Mouse (Mus musculus): ENCODE measurements around the gene Cd52. TPM values are rescaled to one million over a fixed set of nuclear protein-coding genes. Genes with fewer than 3 reads are reported as not detected.
"Not testable (repeated sequence)": the region's sequence is repeated elsewhere in the genome, so short reads cannot be mapped to it uniquely, and the experiment has no call there.

Gene Cd52
- total RNA-seq (2021) = 1 to 10 TPM; 4.1 to 5.8 TPM
- 9.0 and 19.2 TPM in 2 replicates for polyA plus RNA-seq (2012; rRNA removed)
- long read RNA-seq = 0 reads

- TF ChIP-seq CTCF (IDR thresholded peaks at IDR 0.05) (no peak), POLR2A (IDR thresholded peaks at IDR 0.05; ENCODE audit: insufficient read depth, low read depth, low read length) (0 out of 2 replicates have a peak, but pooled peaks have one; percentile 15)
- 58% methylated on average over 3 of the region's 3 CpGs for WGBS
- no peaks in the 10 kb centered on the region for H3K36me3 ChIP-seq (ENCODE audit: control insufficient read depth, insufficient read depth, low read length)
- no peaks in the 10 kb centered on the region; the same call in 1 of the 2 replicates for H3K4me1 ChIP-seq (ENCODE audit: control insufficient read depth, insufficient read depth, low read length)
- no peaks in the 10 kb centered on the region for H3K79me2 ChIP-seq (replicated peaks; ENCODE audit: control insufficient read depth, insufficient read depth, low read length)
- peak in 1 of 2 experiments; percentile 65 for DNase-seq
- H3K27me3 ChIP-seq (ENCODE audit: control insufficient read depth, insufficient read depth, low read length) = no peaks in the 10 kb centered on the region
- H3K9ac ChIP-seq (ENCODE audit: low read depth, low read length) = no peak within 1 kb of the TSS
- no peak within 1 kb of the TSS for H3K4me3 ChIP-seq
- no peak within 1 kb of the TSS for H3K27ac ChIP-seq
- intact Hi-C loops (cut with DNase I) = no loop called here
Observed at GRCm38 (mm10) chr4:134094923-134095547, at the start of gene Cd52. Cd52 (minus strand) TSS chr4:134095082.

GRCm38 (mm10) chr4:134144297-134144696, 49.4 kb upstream of the Cd52 start:
- H3K4me3 ChIP-seq; H3K9ac ChIP-seq (ENCODE audit: low read depth, low read length); H3K27me3 ChIP-seq (ENCODE audit: control insufficient read depth, insufficient read depth, low read length); H3K79me2 ChIP-seq (replicated peaks; ENCODE audit: control insufficient read depth, insufficient read depth, low read length); intact Hi-C loops (cut with DNase I); DNase-seq; H3K27ac ChIP-seq; H3K4me1 ChIP-seq (ENCODE audit: control insufficient read depth, insufficient read depth, low read length): not testable (repeated sequence)
- peaks cover 12% of the 10 kb centered on the region; the same call in 1 of the 2 replicates for H3K36me3 ChIP-seq (ENCODE audit: control insufficient read depth, insufficient read depth, low read length)
- WGBS = 82% methylated on average over 5 of the region's 5 CpGs

GRCm38 (mm10) chr4:134138857-134139256, 44.0 kb upstream of the Cd52 start:
- Histone ChIP-seq H3K4me1 (ENCODE audit: control insufficient read depth, insufficient read depth, low read length) (no peaks in the 10 kb centered on the region), H3K27me3 (ENCODE audit: control insufficient read depth, insufficient read depth, low read length) (no peaks in the 10 kb centered on the region), H3K4me3 (no peak overlapping the region), H3K36me3 (ENCODE audit: control insufficient read depth, insufficient read depth, low read length) (peaks cover 2% of the 10 kb centered on the region; the same call in 1 of the 2 replicates), H3K79me2 (replicated peaks; ENCODE audit: control insufficient read depth, insufficient read depth, low read length) (no peaks in the 10 kb centered on the region), H3K9ac (ENCODE audit: low read depth, low read length) (no peak overlapping the region), H3K27ac (no peak overlapping the region)
- intact Hi-C loops (cut with DNase I) = no loop called here
- no peak for DNase-seq
- TF ChIP-seq EP300 (IDR thresholded peaks at IDR 0.05; ENCODE audit: insufficient read depth, low read depth, low read length) (no peak), POLR2A (IDR thresholded peaks at IDR 0.05; ENCODE audit: insufficient read depth, low read depth, low read length) (no peak), CTCF (IDR thresholded peaks at IDR 0.05) (peak; percentile 34)
- 91% methylated on average over 2 of the region's 2 CpGs for WGBS

- WGBS = 45% methylated on average over 3 of the region's 3 CpGs
Observed at GRCm38 (mm10) chr4:134136280-134136926, 41.5 kb upstream of the Cd52 start.

GRCm38 (mm10) chr4:134132519-134133095, 37.7 kb upstream of the Cd52 start:
- 48% methylated on average over 8 of the region's 8 CpGs for WGBS
- Histone ChIP-seq H3K4me1 (ENCODE audit: control insufficient read depth, insufficient read depth, low read length) (no peaks in the 10 kb centered on the region; the same call in 1 of the 2 replicates), H3K9ac (ENCODE audit: low read depth, low read length) (no peak overlapping the region), H3K27me3 (ENCODE audit: control insufficient read depth, insufficient read depth, low read length) (no peaks in the 10 kb centered on the region), H3K4me3 (no peak overlapping the region), H3K79me2 (replicated peaks; ENCODE audit: control insufficient read depth, insufficient read depth, low read length) (no peaks in the 10 kb centered on the region), H3K27ac (no peak overlapping the region), H3K36me3 (ENCODE audit: control insufficient read depth, insufficient read depth, low read length) (peaks cover 2% of the 10 kb centered on the region; the same call in 1 of the 2 replicates)
- TF ChIP-seq POLR2A (IDR thresholded peaks at IDR 0.05; ENCODE audit: insufficient read depth, low read depth, low read length) (no peak), EP300 (IDR thresholded peaks at IDR 0.05; ENCODE audit: insufficient read depth, low read depth, low read length) (no peak), CTCF (IDR thresholded peaks at IDR 0.05) (no peak)
- intact Hi-C loops (cut with DNase I) = no loop called here
- DNase-seq = no peak

More at GRCm38 (mm10) chr4:134136280-134136926, 41.5 kb upstream of the Cd52 start:
- Histone ChIP-seq H3K79me2 (replicated peaks; ENCODE audit: control insufficient read depth, insufficient read depth, low read length) (no peaks in the 10 kb centered on the region), H3K9ac (ENCODE audit: low read depth, low read length) (no peak overlapping the region), H3K4me1 (ENCODE audit: control insufficient read depth, insufficient read depth, low read length) (no peaks in the 10 kb centered on the region), H3K27ac (no peak overlapping the region), H3K36me3 (ENCODE audit: control insufficient read depth, insufficient read depth, low read length) (peaks cover 2% of the 10 kb centered on the region; the same call in 1 of the 2 replicates), H3K4me3 (no peak overlapping the region), H3K27me3 (ENCODE audit: control insufficient read depth, insufficient read depth, low read length) (no peaks in the 10 kb centered on the region)
- no peak for TF ChIP-seq POLR2A (IDR thresholded peaks at IDR 0.05; ENCODE audit: insufficient read depth, low read depth, low read length)
- TF ChIP-seq CTCF (IDR thresholded peaks at IDR 0.05) = no peak
- no peak for TF ChIP-seq EP300 (IDR thresholded peaks at IDR 0.05; ENCODE audit: insufficient read depth, low read depth, low read length)
- intact Hi-C loops (cut with DNase I) = no loop called here
- no peak for DNase-seq

- Histone ChIP-seq H3K27ac (no peak overlapping the region), H3K4me3 (no peak overlapping the region), H3K27me3 (ENCODE audit: control insufficient read depth, insufficient read depth, low read length) (no peaks in the 10 kb centered on the region), H3K79me2 (replicated peaks; ENCODE audit: control insufficient read depth, insufficient read depth, low read length) (no peaks in the 10 kb centered on the region), H3K36me3 (ENCODE audit: control insufficient read depth, insufficient read depth, low read length) (peaks cover 2% of the 10 kb centered on the region; the same call in 1 of the 2 replicates), H3K9ac (ENCODE audit: low read depth, low read length) (no peak overlapping the region), H3K4me1 (ENCODE audit: control insufficient read depth, insufficient read depth, low read length) (no peaks in the 10 kb centered on the region; the same call in 1 of the 2 replicates)
- WGBS = 71% methylated on average over 3 of the region's 3 CpGs
- TF ChIP-seq EP300 (IDR thresholded peaks at IDR 0.05; ENCODE audit: insufficient read depth, low read depth, low read length) (no peak), POLR2A (IDR thresholded peaks at IDR 0.05; ENCODE audit: insufficient read depth, low read depth, low read length) (no peak), CTCF (IDR thresholded peaks at IDR 0.05) (no peak)
- DNase-seq = no peak
- intact Hi-C loops (cut with DNase I) = no loop called here
Observed at GRCm38 (mm10) chr4:134132117-134132516, 37.2 kb upstream of the Cd52 start.

All from heart, adult 2 months (tissue).